Mouse (Mus musculus): ENCODE data around the gene Arf5. TPM values are rescaled to one million over a fixed set of nuclear protein-coding genes. Genes with fewer than 3 reads are reported as not detected.

Gene Arf5
- total and polyA plus RNA-seq, 3 experiments, result 92.8 to 292 TPM; not detected in 1

DNA sequence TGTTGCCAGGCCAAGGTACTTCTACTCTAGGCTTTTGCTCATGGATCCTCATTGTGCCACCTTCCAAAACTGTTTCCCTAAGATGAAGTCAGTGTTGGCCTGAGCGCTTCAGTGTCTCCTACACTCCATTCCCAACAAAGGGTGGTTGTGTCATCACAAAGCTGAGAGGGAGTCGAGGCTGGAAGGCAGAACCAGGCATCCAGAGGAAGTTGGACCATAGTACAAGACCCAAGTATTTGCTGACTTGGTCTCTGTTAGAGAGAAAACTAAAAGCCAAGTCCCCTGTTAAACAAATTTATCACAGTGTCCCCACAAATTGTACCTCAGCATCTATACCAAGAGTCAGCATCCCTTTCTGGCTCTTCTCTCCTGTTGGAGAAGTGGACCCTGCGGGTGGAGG lies 4.9 kb downstream of the Arf5 start, which contains the start of gene Gcc1:
Gene Gcc1 (minus strand): TSS at position 101 of the 400 bp plus-strand sequence.
- TF ChIP-seq MEF2A (IDR thresholded peaks at IDR 0.05; ENCODE audit: extremely low read depth, insufficient replicate concordance, low read depth, low read length, poor library complexity, severe bottlenecking) (no peak), CHD1 (IDR thresholded peaks at IDR 0.05; ENCODE audit: low read depth, low read length) (no peak), SIN3A (IDR thresholded peaks at IDR 0.05; ENCODE audit: low read length) (no peak), MAFK (IDR thresholded peaks at IDR 0.05; ENCODE audit: borderline replicate concordance, low read depth, low read length) (no peak)

DNA sequence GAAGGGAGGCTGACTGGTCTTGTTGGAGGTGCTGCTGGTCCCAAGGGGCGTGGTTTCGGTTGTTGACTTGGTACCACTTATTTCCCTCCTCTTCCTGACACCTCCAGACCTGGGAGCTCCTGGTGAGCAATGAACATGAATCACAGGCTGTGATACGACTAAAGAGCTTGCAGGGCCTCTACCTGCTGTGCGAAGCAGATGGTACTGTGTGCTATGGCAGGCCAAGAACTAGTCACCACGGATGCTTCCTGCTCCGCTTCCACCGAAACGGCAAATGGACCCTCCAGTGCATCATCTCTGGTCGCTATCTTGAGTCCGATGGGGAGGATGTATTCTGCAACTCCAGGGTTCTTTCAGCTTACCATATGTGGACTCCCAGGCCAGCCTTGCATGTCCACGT lies 6.5 kb downstream of the Arf5 start:
- TF ChIP-seq GATA1 (IDR thresholded peaks at IDR 0.05; ENCODE audit: low read depth, low read length) (no peak), KAT2A (conservative IDR thresholded peaks at IDR 0.05; ENCODE audit: low read depth, low read length) (no peak), ETS1 (IDR thresholded peaks at IDR 0.05; ENCODE audit: low read depth, low read length) (no peak), USF1 (IDR thresholded peaks at IDR 0.05; ENCODE audit: low read depth, low read length) (no peak), MAX (IDR thresholded peaks at IDR 0.05; ENCODE audit: low read length) (no peak), E2F4 (IDR thresholded peaks at IDR 0.05; ENCODE audit: borderline replicate concordance, low read depth, low read length) (no peak), MYB (IDR thresholded peaks at IDR 0.05; ENCODE audit: low read depth, low read length) (no peak), POLR2AphosphoS2 (IDR thresholded peaks at IDR 0.05; ENCODE audit: low read length) (no peak), EP300 (IDR thresholded peaks at IDR 0.05; ENCODE audit: low read depth in 1 of 2, low read length in 2 of 2) (no peak), MYC (IDR thresholded peaks at IDR 0.05; ENCODE audit: low read depth, low read length) (no peak), POLR2A (IDR thresholded peaks at IDR 0.05; ENCODE audit: control insufficient read depth in 1 of 2, insufficient read depth in 1 of 2, low read depth in 1 of 2, low read length in 2 of 2, poor library complexity in 1 of 2) (no peak), TBP (IDR thresholded peaks at IDR 0.05; ENCODE audit: low read depth, low read length) (no peak), CTCF (IDR thresholded peaks at IDR 0.05 in 2 of 3, conservative IDR thresholded peaks at IDR 0.05 in 1 of 3; ENCODE audit: control insufficient read depth in 1 of 3, insufficient read depth in 1 of 3, low read depth in 2 of 3, low read length in 3 of 3, poor library complexity in 1 of 3, severe bottlenecking in 1 of 3) (no peak), MXI1 (IDR thresholded peaks at IDR 0.05; ENCODE audit: low read depth, low read length) (no peak)
- DNase-seq (ENCODE audit: low read depth, low spot score), result no peak

More for the DNA sequence above, 4.9 kb downstream of the Arf5 start, which contains the start of gene Gcc1:
- H3K4me3 ChIP-seq (ENCODE audit: control insufficient read depth in 1 of 2, insufficient read depth in 1 of 2, low read depth in 2 of 2, low read length in 2 of 2), result no peak within 1 kb of the TSS
- H3K9me3 ChIP-seq (replicated peaks; ENCODE audit: insufficient read depth, low read length), result no peaks in the 10 kb centered on the region
- no peak for DNase-seq (ENCODE audit: low read depth, low spot score)
- no peaks in the 10 kb centered on the region for H3K27me3 ChIP-seq (ENCODE audit: control insufficient read depth in 1 of 2, insufficient read depth in 2 of 2, low read length in 2 of 2)
- peaks cover 2% of the 10 kb centered on the region for H3K79me2 ChIP-seq (ENCODE audit: control insufficient read depth, insufficient read depth, low read length, poor library complexity)
- H3K4me1 ChIP-seq (ENCODE audit: control insufficient read depth in 1 of 2, insufficient read depth in 2 of 2, low read length in 2 of 2), result peaks cover 0 to 10% of the 10 kb centered on the region in 2 experiments; a peak in 3 of 4 replicates
- H3K36me3 ChIP-seq (ENCODE audit: control insufficient read depth in 1 of 2, insufficient read depth in 2 of 2, low read length in 2 of 2), result peaks cover 0 to 6% of the 10 kb centered on the region in 2 experiments; a peak in 2 of 4 replicates
- no peak within 1 kb of the TSS for H3K27ac ChIP-seq (ENCODE audit: control insufficient read depth, low read depth, low read length)
- H3K9ac ChIP-seq (ENCODE audit: control insufficient read depth, low read depth, low read length, poor library complexity, severe bottlenecking), result no peak within 1 kb of the TSS

More for the DNA sequence above, 6.5 kb downstream of the Arf5 start:
- no peaks in the 10 kb centered on the region for H3K9me3 ChIP-seq (replicated peaks; ENCODE audit: insufficient read depth, low read length)
- no peaks in the 10 kb centered on the region for H3K27me3 ChIP-seq (ENCODE audit: control insufficient read depth in 1 of 2, insufficient read depth in 2 of 2, low read length in 2 of 2)
- peaks cover 0 to 3% of the 10 kb centered on the region in 2 experiments; a peak in 1 of 4 replicates for H3K4me1 ChIP-seq (ENCODE audit: control insufficient read depth in 1 of 2, insufficient read depth in 2 of 2, low read length in 2 of 2)
- no peak overlapping the region for H3K9ac ChIP-seq (ENCODE audit: control insufficient read depth, low read depth, low read length, poor library complexity, severe bottlenecking)
- no peak overlapping the region for H3K27ac ChIP-seq (ENCODE audit: control insufficient read depth, low read depth, low read length)
- peaks cover 0 to 2% of the 10 kb centered on the region in 2 experiments; a peak in 2 of 4 replicates for H3K36me3 ChIP-seq (ENCODE audit: control insufficient read depth in 1 of 2, insufficient read depth in 2 of 2, low read length in 2 of 2)
- H3K4me3 ChIP-seq (ENCODE audit: control insufficient read depth in 1 of 2, insufficient read depth in 1 of 2, low read depth in 2 of 2, low read length in 2 of 2), result no peak overlapping the region
- H3K79me2 ChIP-seq (ENCODE audit: control insufficient read depth, insufficient read depth, low read length, poor library complexity), result no peaks in the 10 kb centered on the region

Data from MEL (cell line).